Comparison of ENCODE assay signal across 28 mouse cellular contexts in the genomic region with DNA sequence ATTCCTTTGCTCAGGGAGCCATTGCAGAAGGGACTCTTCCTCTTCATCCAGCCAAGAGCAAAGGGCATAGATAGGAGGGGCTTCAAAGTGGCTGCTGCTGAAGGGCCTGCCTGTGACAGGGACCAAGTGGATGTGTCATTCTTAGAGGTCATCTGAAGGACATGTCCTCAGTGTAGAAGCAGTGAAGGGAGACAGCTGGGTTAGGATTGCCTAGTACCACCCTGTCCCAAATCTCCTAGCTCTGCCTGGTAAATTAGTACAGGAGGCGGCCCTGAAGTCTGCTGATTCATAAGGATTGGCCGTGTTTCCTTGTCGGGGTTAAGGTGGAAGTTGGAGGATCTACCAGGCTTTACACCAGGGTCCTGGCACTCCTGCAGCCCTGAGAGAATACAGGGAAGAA. TPM values are rescaled to one million over a fixed set of nuclear protein-coding genes. Genes with fewer than 3 reads are reported as not detected.
"Had no signal": no experiment of that assay in that cellular context is flagged by ENCODE, and none has a peak within 500 bp of the region (broad histone marks: within the 10 kb centered on the region; RNA-seq: fewer than 3 reads in every experiment).

No protein-coding gene starts in this region.

- DNase-seq: kidney, adult 2 months; kidney, postnatal 25 days; layer of hippocampus, adult 9-11 months; left cerebral cortex, postnatal 4 days; liver, postnatal 0 days; midbrain, embryonic 14.5 days; thymus, adult 2 months; thymus, postnatal 14 days; thymus, postnatal 4 days had no signal

- H3K9me3 ChIP-seq: limb, embryonic 12.5 days; limb, embryonic 15.5 days had no signal

- H3K27me3 ChIP-seq: limb, embryonic 12.5 days; limb, embryonic 15.5 days had no signal

- H3K9ac ChIP-seq: limb, embryonic 12.5 days; limb, embryonic 15.5 days; liver, embryonic 14.5 days; liver, postnatal 0 days had no signal

- H3K4me2 ChIP-seq: limb, embryonic 12.5 days; limb, embryonic 15.5 days; liver, embryonic 11.5 days; midbrain, embryonic 11.5 days had no signal

- ATAC-seq: intestine, postnatal 0 days; liver, postnatal 0 days had no signal

- H3K4me3 ChIP-seq: layer of hippocampus, adult 2 months; limb, embryonic 12.5 days; limb, embryonic 15.5 days had no signal

- H3K27ac ChIP-seq: kidney, postnatal 0 days; limb, embryonic 12.5 days; limb, embryonic 15.5 days; liver, embryonic 14.5 days; stomach, postnatal 0 days had no signal

RNA-seq across cellular contexts. Expression of a gene that starts 36.7 kb away (rescaled TPM):
- total RNA-seq: layer of hippocampus, adult 2 months; layer of hippocampus, postnatal 25 days; left cerebral cortex, adult 18-20 months; left cerebral cortex, postnatal 10 days; left cerebral cortex, postnatal 4 days; megakaryocyte progenitor cell, adult 5-6 weeks; megakaryocyte-erythroid progenitor cell, adult 5-6 weeks had no signal
- polyA plus RNA-seq: intestine, postnatal 0 days; kidney, adult 2 months; kidney, embryonic 14.5 days; kidney, postnatal 0 days; large intestine, adult 2 months; liver, embryonic 11.5 days; liver, embryonic 14.5 days; liver, postnatal 0 days; small intestine, adult 2 months; spleen, adult 2 months; stomach, embryonic 14.5 days; stomach, postnatal 0 days had no signal
